Mouse (Mus musculus) myocyte (in vitro differentiated cells): ENCODE measurements at regions not wholly inside any gene's neighbourhood (a gene's known extent, or its start where the extent isn't known, plus 50 kb on each side); places are given as distances from the start of the nearest gene placed in this dataset.

ENCODE experiments used
- CEBPB ChIP-seq: IDR thresholded peaks from 2 replicates; pipeline ENCODE4 v1.6.1; 2011; ENCODE audit warnings: mild to moderate bottlenecking, moderate library complexity; ENCODE audit not compliant: poor library complexity, insufficient read depth, severe bottlenecking
- POLR2A ChIP-seq: IDR thresholded peaks from one replicate; pipeline ENCODE4 v1.6.1; 2011; ENCODE audit warnings: low read depth, mild to moderate bottlenecking, control low read depth, moderate library complexity; ENCODE audit not compliant: insufficient read length

DNA sequence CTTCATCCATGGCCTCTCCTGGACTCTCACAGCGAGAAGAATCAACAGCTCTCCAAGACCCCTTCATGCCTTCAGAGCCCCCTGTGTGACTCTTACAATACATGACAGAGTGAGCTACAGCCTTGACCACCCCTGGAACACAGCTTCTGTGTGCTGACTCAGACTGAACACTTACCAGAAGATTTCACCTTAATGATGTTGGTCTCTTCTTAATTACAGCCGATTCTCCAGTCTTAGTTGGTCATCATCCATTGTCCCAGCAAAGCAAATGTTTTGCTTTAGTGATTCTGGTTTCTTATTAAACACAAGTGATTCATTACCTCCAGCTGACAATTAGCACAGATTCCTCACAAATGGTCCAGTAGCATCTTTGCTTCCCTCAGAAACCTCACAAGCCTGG is 134.0 kb upstream of the Inhba start:
- no peak for TF ChIP-seq POLR2A
- no peak for TF ChIP-seq CEBPB
